Mouse (Mus musculus) lung, postnatal 10 days (tissue): ENCODE results near the gene Cracr2a.

Experiments
- DNase-seq: peaks from one replicate; pipeline ENCODE4 v3.0.0; 2021

Gene Cracr2a

GRCm38 (mm10) chr6:127627453-127627852 is 66.3 kb downstream of the Cracr2a start:
- no peak for DNase-seq

- DNase-seq, result no peak
Measured at GRCm38 (mm10) chr6:127629249-127629648, 68.1 kb downstream of the Cracr2a start.

- no peak for DNase-seq
Measured at GRCm38 (mm10) chr6:127634858-127635257, 73.7 kb downstream of the Cracr2a start.

DNA sequence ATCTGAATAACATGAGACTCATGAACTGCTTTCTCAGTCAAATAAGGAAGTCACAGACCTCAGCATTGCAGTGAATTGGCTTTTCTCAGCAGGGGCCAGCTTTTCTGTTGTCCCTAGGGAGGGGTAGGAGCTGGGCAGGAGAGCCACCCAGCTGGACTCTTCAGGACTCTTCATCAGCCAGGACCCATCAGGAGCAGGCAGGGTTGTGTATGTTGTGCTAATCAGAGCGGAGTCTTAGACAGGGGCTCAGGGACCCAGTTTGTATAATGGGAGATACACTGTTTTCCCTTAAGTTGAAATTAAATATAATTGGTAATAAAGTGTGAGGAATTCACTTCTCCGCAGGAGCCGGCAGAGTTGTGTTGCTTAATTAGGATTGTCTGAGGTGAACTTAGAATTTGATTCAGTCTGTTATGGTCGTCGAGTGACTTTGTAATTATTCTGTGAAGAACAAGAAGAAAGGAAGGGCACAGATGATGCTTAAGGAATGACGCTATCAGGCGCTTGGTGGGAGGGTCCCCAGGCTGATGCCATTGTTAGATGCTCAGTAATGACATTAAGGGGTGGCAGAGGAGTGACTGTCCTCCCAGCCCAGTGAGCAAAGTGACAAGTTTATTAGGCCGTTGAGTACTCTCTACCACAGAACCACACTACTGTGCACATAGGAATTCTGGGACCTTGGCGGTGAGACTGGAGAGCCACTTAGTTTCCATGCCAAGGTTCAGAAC is 74.5 kb downstream of the Cracr2a start:
- no peak for DNase-seq

DNA sequence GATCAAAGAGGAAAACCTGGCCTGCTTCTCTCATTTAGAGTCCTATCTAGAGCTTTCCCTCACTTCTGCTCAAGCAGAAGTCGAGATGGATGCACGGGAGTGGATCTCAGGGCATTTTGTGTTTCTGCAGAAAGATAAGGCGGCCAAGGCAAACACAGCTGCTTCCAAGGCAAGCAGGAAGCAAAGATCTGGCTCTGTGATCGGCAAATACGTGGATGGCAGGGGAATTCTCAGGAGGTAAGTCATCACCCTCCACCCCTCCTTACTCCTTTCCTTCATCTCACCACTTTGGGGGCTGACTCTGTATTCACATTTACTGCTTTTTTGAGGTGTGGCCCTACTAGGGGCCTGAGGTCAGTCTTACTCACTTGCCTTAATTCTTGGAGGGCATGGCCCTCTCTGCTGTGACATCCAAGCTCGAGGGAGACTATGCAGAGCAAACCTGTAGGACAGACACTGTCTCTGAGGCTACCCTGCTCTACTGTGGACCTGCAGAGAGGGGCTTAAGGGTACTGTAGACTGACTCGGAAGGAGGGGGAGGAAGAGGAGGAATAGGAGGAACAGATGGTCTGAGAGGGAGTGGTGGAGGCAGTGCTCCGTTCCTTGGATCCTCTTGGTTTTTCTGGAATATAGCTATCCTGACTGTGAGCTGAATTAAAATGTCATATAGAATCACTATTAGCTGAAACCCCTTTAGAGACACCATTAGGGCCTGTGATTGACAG is 80.1 kb downstream of the Cracr2a start:
- no peak for DNase-seq

- no peak for DNase-seq
Measured at GRCm38 (mm10) chr6:127655988-127656387, 94.8 kb downstream of the Cracr2a start.

GRCm38 (mm10) chr6:127657152-127657551 is 96.0 kb downstream of the Cracr2a start:
- DNase-seq, result no peak

DNA sequence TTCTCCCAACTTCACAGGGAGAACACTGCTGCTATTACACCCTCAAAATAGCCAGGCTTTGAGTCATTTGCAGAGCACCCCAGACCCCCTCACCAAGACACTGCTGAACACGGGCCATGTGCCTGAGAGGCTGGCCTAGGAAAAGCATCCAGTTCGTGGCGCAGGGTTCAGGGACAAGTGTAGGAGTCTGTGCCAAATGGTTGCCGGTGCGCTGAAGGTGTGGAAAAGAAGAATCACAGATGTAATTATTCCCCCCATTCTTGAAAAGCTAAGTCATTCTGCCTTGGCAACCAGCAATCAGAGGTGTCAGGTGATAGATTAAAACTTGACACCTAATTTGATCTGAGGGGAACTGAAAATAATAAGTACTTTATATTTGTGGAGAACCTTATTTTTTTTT is 98.3 kb downstream of the Cracr2a start:
- DNase-seq, result no peak

DNA sequence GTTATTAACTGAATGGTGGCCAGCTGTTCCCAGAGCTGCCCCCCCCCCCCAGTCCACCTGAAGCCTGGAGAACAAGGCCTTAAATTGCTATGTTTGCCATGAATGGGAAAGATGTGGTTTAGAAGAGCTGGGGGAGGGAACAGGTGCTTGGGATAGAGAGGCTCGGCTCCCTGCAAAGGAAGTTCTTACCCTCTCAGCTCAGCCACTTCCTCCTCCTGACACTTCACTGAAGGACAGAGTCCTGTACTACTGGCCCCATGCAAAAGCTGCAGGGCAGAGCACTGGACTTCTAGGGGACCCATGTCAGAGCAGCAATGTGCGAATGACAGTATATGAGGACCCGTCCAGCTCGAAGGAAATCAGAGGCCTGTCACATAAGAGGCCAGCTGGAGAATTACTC is 98.8 kb downstream of the Cracr2a start:
- peak; percentile 18 for DNase-seq

- DNase-seq, result no peak
Measured at GRCm38 (mm10) chr6:127661717-127662292, 100.7 kb downstream of the Cracr2a start.

DNA sequence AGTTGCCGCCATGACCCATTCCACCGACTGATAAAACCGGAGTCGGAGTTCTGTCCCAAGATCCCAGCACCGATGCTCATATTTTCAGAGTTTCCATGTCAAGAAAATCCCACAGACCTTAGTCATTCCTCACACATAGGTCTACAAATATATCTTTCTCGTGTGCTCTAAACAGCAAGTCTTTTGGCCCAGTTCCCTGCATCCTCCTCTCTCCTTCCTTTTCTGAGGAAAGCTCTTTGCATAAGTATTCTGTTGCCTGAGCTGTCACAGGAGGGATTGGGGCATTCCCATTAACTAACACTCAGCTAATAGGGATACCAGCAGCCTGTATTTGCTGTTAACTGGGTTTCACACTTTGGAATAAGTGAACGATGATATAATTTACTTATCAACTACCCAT is 102.1 kb downstream of the Cracr2a start:
- no peak for DNase-seq

DNA sequence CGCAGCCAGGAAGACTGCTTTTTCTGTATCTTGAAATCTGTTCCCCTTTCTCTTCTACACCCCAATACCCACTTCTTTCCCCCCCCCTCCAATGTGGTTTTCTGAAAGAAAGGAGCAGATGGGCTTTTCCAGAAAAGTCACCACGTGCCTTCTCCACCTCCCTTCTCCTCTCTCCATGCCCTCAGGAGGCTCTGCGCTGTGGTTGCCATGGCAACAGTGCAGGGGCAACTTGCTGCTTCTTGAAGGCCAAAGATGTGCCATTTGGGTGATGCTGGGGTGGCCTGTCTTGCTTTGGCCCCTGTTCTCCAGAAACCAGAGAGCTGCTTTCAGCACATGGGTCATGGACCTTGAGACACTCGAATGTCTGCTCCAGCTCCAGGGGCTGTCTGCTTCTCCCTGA is 108.2 kb downstream of the Cracr2a start:
- no peak for DNase-seq

DNA sequence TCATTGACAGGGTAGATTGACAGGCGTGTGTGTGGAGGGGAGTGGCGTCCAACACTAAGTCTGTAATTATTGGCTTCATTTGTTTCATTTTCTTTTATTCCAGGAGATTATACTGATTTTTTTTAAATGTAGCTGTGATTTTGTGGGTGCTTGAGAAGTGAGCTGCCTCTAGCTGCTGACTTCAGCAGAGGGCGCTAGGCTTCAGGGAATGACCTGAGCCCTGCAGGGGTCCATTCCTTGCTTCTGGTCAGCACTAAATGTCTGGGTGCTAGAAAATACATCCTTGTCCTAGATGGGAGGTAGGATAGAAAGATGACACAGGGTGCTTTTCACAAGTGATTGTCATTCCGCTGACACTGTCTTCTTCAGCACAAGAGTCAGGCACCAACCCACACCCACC is 108.9 kb downstream of the Cracr2a start:
- DNase-seq, result no peak

DNA sequence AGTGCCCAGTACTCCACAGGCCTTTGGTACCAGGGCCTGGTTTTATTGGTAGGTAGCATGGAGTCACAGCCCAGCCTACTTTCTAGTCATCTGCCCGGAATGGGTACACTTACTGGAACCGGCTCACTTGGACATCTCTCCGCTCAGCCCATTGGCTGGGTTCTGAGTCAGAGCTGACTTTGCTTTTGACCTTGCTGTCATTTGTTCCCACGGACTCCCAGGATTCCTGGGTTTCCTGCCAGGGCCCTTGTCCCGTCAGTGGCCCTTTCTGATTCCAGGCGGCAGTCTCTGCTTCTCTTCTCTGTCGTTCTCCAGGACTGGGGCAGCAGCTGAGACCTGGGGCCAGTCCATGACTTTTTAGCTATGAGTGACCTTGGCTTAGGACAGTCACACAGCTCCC is 110.9 kb downstream of the Cracr2a start:
- no peak for DNase-seq

DNA sequence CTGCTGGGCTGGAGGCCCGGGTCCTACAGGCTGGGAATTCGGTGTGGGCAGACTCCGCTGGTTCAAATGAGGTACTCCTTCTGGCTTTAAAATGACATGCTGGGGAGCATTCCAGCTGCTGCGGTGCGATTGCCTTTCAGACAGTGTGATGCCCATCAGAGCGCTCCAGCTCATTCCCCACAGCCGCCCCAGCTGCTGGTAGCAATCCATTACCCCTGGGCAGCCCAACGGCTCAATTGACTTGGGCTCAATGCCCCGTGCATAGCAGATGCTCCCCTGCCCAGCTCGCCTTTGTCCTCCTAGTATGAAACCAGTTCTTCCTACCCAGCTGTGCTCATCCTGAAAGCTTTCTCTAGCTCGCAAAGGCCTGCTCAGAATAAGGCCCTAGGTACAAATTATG is 115.7 kb downstream of the Cracr2a start:
- no peak for DNase-seq

- no peak for DNase-seq
Measured at GRCm38 (mm10) chr6:127678320-127678719, 117.2 kb downstream of the Cracr2a start.

- no peak for DNase-seq
Measured at GRCm38 (mm10) chr6:127678998-127679397, 117.9 kb downstream of the Cracr2a start.

- DNase-seq, result no peak
Measured at GRCm38 (mm10) chr6:127680784-127681183, 119.6 kb downstream of the Cracr2a start.

- peak; percentile 58 for DNase-seq
Measured at GRCm38 (mm10) chr6:127683561-127683960, 122.4 kb downstream of the Cracr2a start.

- no peak for DNase-seq
Measured at GRCm38 (mm10) chr6:127684981-127685380, 123.8 kb downstream of the Cracr2a start.

- DNase-seq, result no peak
Measured at GRCm38 (mm10) chr6:127687181-127687860, 126.2 kb downstream of the Cracr2a start.

GRCm38 (mm10) chr6:127692298-127692697 is 131.2 kb downstream of the Cracr2a start:
- DNase-seq, result no peak

GRCm38 (mm10) chr6:127693681-127694080 is 132.5 kb downstream of the Cracr2a start:
- DNase-seq, result no peak
